Mouse (Mus musculus): ENCODE measurements at regions not wholly inside any gene's neighbourhood (a gene's known extent, or its start where the extent isn't known, plus 50 kb on each side); places are given as distances from the start of the nearest gene placed in this dataset.

DNA sequence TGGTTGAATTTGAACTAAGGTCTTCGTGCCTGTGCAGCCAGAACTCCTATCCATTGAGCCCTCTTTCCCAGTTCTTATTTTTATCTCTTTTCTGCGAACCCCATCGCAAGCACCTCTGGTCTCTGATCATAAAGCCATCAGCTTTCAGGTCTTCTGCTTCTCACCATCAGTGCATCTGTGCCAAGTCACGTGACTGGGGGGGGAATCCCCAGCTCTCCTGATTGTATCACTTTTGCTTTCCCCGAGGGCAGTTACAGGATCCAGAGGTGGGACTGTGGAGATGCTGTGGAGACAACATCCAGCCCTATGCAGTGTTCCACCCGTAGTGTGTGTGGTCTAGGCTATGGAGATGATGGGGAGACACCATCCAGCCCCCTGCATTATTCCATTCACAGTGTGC, 272.6 kb upstream of the Tgfbr2 start:
- TF ChIP-seq CTCF (IDR thresholded peaks at IDR 0.05; ENCODE audit: extremely low read depth, insufficient read depth, insufficient read length, insufficient replicate concordance) = no peak
- no peak for TF ChIP-seq POLR2A (IDR thresholded peaks at IDR 0.05; ENCODE audit: low read depth, low read length)

All from spleen, adult 2 months (tissue).